Mouse (Mus musculus) embryonic fibroblast, embryonic 13.5 days (primary cell): ENCODE results near the gene Brk1. TPM values are rescaled to one million over a fixed set of nuclear protein-coding genes. Genes with fewer than 3 reads are reported as not detected.

Experiments
- H3K27ac ChIP-seq: 2 replicates; pipeline ENCODE4 v1.5.1; 2012; ENCODE audit warnings: low read length, control low read depth, inconsistent platforms; ENCODE audit not compliant: insufficient read depth
- H3K4me1 ChIP-seq: 2 replicates; pipeline ENCODE4 v1.6.1; 2011; ENCODE audit warnings: low read length; ENCODE audit not compliant: control insufficient read depth, insufficient read depth
- H3K4me3 ChIP-seq: 2 replicates; pipeline ENCODE4 v1.5.1; 2011; ENCODE audit warnings: mild to moderate bottlenecking, control low read depth, low read length; ENCODE audit not compliant: insufficient read depth
- CTCF ChIP-seq: IDR thresholded peaks from 2 replicates; pipeline ENCODE4 v1.5.1; 2011; ENCODE audit warnings: mild to moderate bottlenecking, control low read depth, low read length, moderate library complexity, borderline replicate concordance; ENCODE audit not compliant: insufficient read depth
- POLR2A ChIP-seq: IDR thresholded peaks from 2 replicates; pipeline ENCODE4 v1.6.1; 2011; ENCODE audit warnings: low read depth, mild to moderate bottlenecking, control low read depth, low read length, moderate library complexity
- polyA plus RNA-seq: library from polyadenylated mRNA; stranded (reverse); fragments of >200 nt; gene quantifications from 2 replicates; pipeline ENCODE4 v1.2.4, GENCODE M21; 2011; ENCODE audit warnings: low read depth; ENCODE audit not compliant: missing spikeins, insufficient read length

The Brk1 gene
- polyA plus RNA-seq, 1 experiment, result 173 TPM

- TF ChIP-seq POLR2A, result no peak
- no peak for TF ChIP-seq CTCF
- Histone ChIP-seq H3K27ac (no peak overlapping the region), H3K4me3 (no peak overlapping the region), H3K4me1 (no peaks in the 10 kb centered on the region)
Observed at GRCm38 (mm10) chr6:113599833-113600232, 4.7 kb upstream of the Brk1 start.

GRCm38 (mm10) chr6:113600543-113601139 lies 3.9 kb upstream of the Brk1 start, which contains the start of gene Fancd2os:
Gene Fancd2os (minus strand): TSS chr6:113600715.
- no peaks in the 10 kb centered on the region for H3K4me1 ChIP-seq
- H3K4me3 ChIP-seq, result no peak within 1 kb of the TSS
- H3K27ac ChIP-seq, result no peak within 1 kb of the TSS
- no peak for TF ChIP-seq CTCF
- TF ChIP-seq POLR2A, result no peak

GRCm38 (mm10) chr6:113602821-113603220 lies 1.8 kb upstream of the Brk1 start:
- no peak overlapping the region for H3K27ac ChIP-seq
- no peaks in the 10 kb centered on the region; the same call in 1 of the 2 replicates for H3K4me1 ChIP-seq
- TF ChIP-seq CTCF, result no peak
- no peak for TF ChIP-seq POLR2A
- H3K4me3 ChIP-seq, result no peak overlapping the region

GRCm38 (mm10) chr6:113603993-113604392 lies 579 bp upstream of the Brk1 start:
- H3K27ac ChIP-seq, result no peak overlapping the region
- TF ChIP-seq POLR2A, result no peak
- no peak for TF ChIP-seq CTCF

GRCm38 (mm10) chr6:113605224-113605545 lies 613 bp downstream of the Brk1 start:
- Histone ChIP-seq H3K27ac (peak overlapping the region; percentile 60; the same call in 1 of the 2 replicates), H3K4me3 (peak overlapping the region; percentile 82), H3K4me1 (no peaks in the 10 kb centered on the region; the same call in 1 of the 2 replicates)
- TF ChIP-seq CTCF (no peak), POLR2A (no peak)

More at GRCm38 (mm10) chr6:113603993-113604392, 579 bp upstream of the Brk1 start:
- H3K4me3 ChIP-seq, result peak overlapping the region; percentile 82
- no peaks in the 10 kb centered on the region; the same call in 1 of the 2 replicates for H3K4me1 ChIP-seq

- Histone ChIP-seq H3K4me1 (no peaks in the 10 kb centered on the region; the same call in 1 of the 2 replicates), H3K27ac (no peak overlapping the region), H3K4me3 (no peak overlapping the region)
- TF ChIP-seq POLR2A (no peak), CTCF (no peak)
Observed at GRCm38 (mm10) chr6:113608871-113609270, 4.3 kb downstream of the Brk1 start.

GRCm38 (mm10) chr6:113609293-113609692 lies 4.7 kb downstream of the Brk1 start:
- no peak overlapping the region for H3K4me3 ChIP-seq
- H3K27ac ChIP-seq, result no peak overlapping the region
- H3K4me1 ChIP-seq, result no peaks in the 10 kb centered on the region; the same call in 1 of the 2 replicates
- TF ChIP-seq CTCF, result no peak
- no peak for TF ChIP-seq POLR2A

GRCm38 (mm10) chr6:113612258-113612969 lies 7.8 kb downstream of the Brk1 start:
- no peaks in the 10 kb centered on the region; the same call in 1 of the 2 replicates for H3K4me1 ChIP-seq
- TF ChIP-seq POLR2A (no peak), CTCF (no peak)
- no peak overlapping the region for H3K4me3 ChIP-seq
- H3K27ac ChIP-seq, result no peak overlapping the region

GRCm38 (mm10) chr6:113614152-113614551 lies 9.6 kb downstream of the Brk1 start:
- no peak for TF ChIP-seq CTCF
- no peak for TF ChIP-seq POLR2A
- H3K4me3 ChIP-seq, result no peak overlapping the region
- H3K4me1 ChIP-seq, result no peaks in the 10 kb centered on the region
- no peak overlapping the region for H3K27ac ChIP-seq

- Histone ChIP-seq H3K27ac (no peak overlapping the region), H3K4me1 (no peaks in the 10 kb centered on the region), H3K4me3 (no peak overlapping the region)
- no peak for TF ChIP-seq CTCF
- no peak for TF ChIP-seq POLR2A
Observed at GRCm38 (mm10) chr6:113614997-113615396, 10.4 kb downstream of the Brk1 start.
